Mouse (Mus musculus) mouse trophoblast stem cell (cell line): ENCODE data around the gene Pigv.
"Not testable (repeated sequence)": the region's sequence is repeated elsewhere in the genome, so short reads cannot be mapped to it uniquely, and the experiment has no call there.

Source experiments
- in situ Hi-C, 2 experiments: fragments of 300-500 bp; cut with MseI, MboI; formaldehyde crosslinking; loops; 2 replicates in 1 of 2; 3 replicates in 1 of 2; pipeline ENCODE4 v1.15.1; 2025

Pigv gene

GRCm38 (mm10) chr4:133649464-133649863 is 23.0 kb downstream of the Pigv start:
- in situ Hi-C loops, result not testable (repeated sequence)

GRCm38 (mm10) chr4:133645680-133646079 is 26.8 kb downstream of the Pigv start:
- in situ Hi-C loops, result no loop called here

GRCm38 (mm10) chr4:133645195-133645594 is 27.3 kb downstream of the Pigv start:
- in situ Hi-C loops, result no loop called here

GRCm38 (mm10) chr4:133634043-133634410 is 38.4 kb downstream of the Pigv start:
- in situ Hi-C loops, result no loop called here

GRCm38 (mm10) chr4:133633332-133634042 is 39.0 kb downstream of the Pigv start:
- in situ Hi-C loops, result no loop called here

- in situ Hi-C loops, result no loop called here
Measured at GRCm38 (mm10) chr4:133632483-133633327, 39.7 kb downstream of the Pigv start.

- in situ Hi-C loops, result no loop called here
Measured at GRCm38 (mm10) chr4:133631769-133632411, 40.6 kb downstream of the Pigv start.

- in situ Hi-C loops, result no loop called here
Measured at GRCm38 (mm10) chr4:133631071-133631768, 41.2 kb downstream of the Pigv start.

- in situ Hi-C loops, result no loop called here
Measured at GRCm38 (mm10) chr4:133630326-133630920, 42.0 kb downstream of the Pigv start.

GRCm38 (mm10) chr4:133629191-133629590 is 43.3 kb downstream of the Pigv start:
- in situ Hi-C loops, result no loop called here

- in situ Hi-C loops, result no loop called here
Measured at GRCm38 (mm10) chr4:133628517-133628916, 43.9 kb downstream of the Pigv start.

- in situ Hi-C loops, result no loop called here
Measured at GRCm38 (mm10) chr4:133627039-133627438, 45.4 kb downstream of the Pigv start.

GRCm38 (mm10) chr4:133626621-133627020 is 45.8 kb downstream of the Pigv start:
- in situ Hi-C loops, result no loop called here

- in situ Hi-C loops, result no loop called here
Measured at GRCm38 (mm10) chr4:133626221-133626620, 46.2 kb downstream of the Pigv start.

GRCm38 (mm10) chr4:133625621-133626071 is 46.8 kb downstream of the Pigv start:
- in situ Hi-C loops, result no loop called here

- in situ Hi-C loops, result no loop called here
Measured at GRCm38 (mm10) chr4:133624830-133625229, 47.6 kb downstream of the Pigv start.

GRCm38 (mm10) chr4:133622161-133622695 is 50.2 kb downstream of the Pigv start:
- in situ Hi-C loops, result no loop called here

GRCm38 (mm10) chr4:133620668-133621067 is 51.8 kb downstream of the Pigv start:
- in situ Hi-C loops, result no loop called here

- in situ Hi-C loops, result no loop called here
Measured at GRCm38 (mm10) chr4:133619473-133620136, 52.8 kb downstream of the Pigv start.

GRCm38 (mm10) chr4:133617936-133618335 is 54.5 kb downstream of the Pigv start:
- in situ Hi-C loops, result no loop called here
